Mouse (Mus musculus): ENCODE results near the gene Kmt2a.
A peak's percentile ranks its signal among the peaks of the same experiment; 100 is the strongest.

Kmt2a gene

GRCm38 (mm10) chr9:44880309-44881081 is 601 bp downstream of the Kmt2a start:
- DNase-seq (ENCODE audit: low read depth, low spot score) = no peak

- DNase-seq (ENCODE audit: low read depth, low spot score) = no peak
Observed at GRCm38 (mm10) chr9:44879694-44880271, 1.3 kb downstream of the Kmt2a start.

- DNase-seq (ENCODE audit: low read depth, low spot score) = no peak
Observed at GRCm38 (mm10) chr9:44878776-44879500, 2.2 kb downstream of the Kmt2a start.

- DNase-seq (ENCODE audit: low read depth, low spot score) = no peak
Observed at GRCm38 (mm10) chr9:44877686-44878085, 3.4 kb downstream of the Kmt2a start.

- no peak for DNase-seq (ENCODE audit: low read depth, low spot score)
Observed at GRCm38 (mm10) chr9:44875476-44875875, 5.6 kb downstream of the Kmt2a start.

GRCm38 (mm10) chr9:44874198-44874597 is 6.9 kb downstream of the Kmt2a start:
- no peak for DNase-seq (ENCODE audit: low read depth, low spot score)

- DNase-seq (ENCODE audit: low read depth, low spot score) = no peak
Observed at GRCm38 (mm10) chr9:44873665-44874064, 7.4 kb downstream of the Kmt2a start.

GRCm38 (mm10) chr9:44868336-44869094 is 12.6 kb downstream of the Kmt2a start:
- no peak for DNase-seq (ENCODE audit: low read depth, low spot score)

- DNase-seq (ENCODE audit: low read depth, low spot score) = no peak
Observed at GRCm38 (mm10) chr9:44867664-44868063, 13.4 kb downstream of the Kmt2a start.

- DNase-seq (ENCODE audit: low read depth, low spot score) = no peak
Observed at GRCm38 (mm10) chr9:44866501-44867240, 14.4 kb downstream of the Kmt2a start.

- no peak for DNase-seq (ENCODE audit: low read depth, low spot score)
Observed at GRCm38 (mm10) chr9:44861121-44861520, 20.0 kb downstream of the Kmt2a start.

GRCm38 (mm10) chr9:44858657-44859056 is 22.4 kb downstream of the Kmt2a start:
- no peak for DNase-seq (ENCODE audit: low read depth, low spot score)

GRCm38 (mm10) chr9:44857405-44857992 is 23.6 kb downstream of the Kmt2a start:
- DNase-seq (ENCODE audit: low read depth, low spot score) = no peak

GRCm38 (mm10) chr9:44855153-44855552 is 25.9 kb downstream of the Kmt2a start:
- DNase-seq (ENCODE audit: low read depth, low spot score) = no peak

GRCm38 (mm10) chr9:44847446-44847845 is 33.6 kb downstream of the Kmt2a start:
- DNase-seq (ENCODE audit: low read depth, low spot score) = no peak

GRCm38 (mm10) chr9:44841241-44841640 is 39.9 kb downstream of the Kmt2a start:
- peak; percentile 3 for DNase-seq (ENCODE audit: low read depth, low spot score)

- DNase-seq (ENCODE audit: low read depth, low spot score) = peak; percentile 78
Observed at GRCm38 (mm10) chr9:44836439-44836838, 44.7 kb downstream of the Kmt2a start.

- DNase-seq (ENCODE audit: low read depth, low spot score) = no peak
Observed at GRCm38 (mm10) chr9:44832356-44832755, 48.7 kb downstream of the Kmt2a start.

GRCm38 (mm10) chr9:44830506-44830905 is 50.6 kb downstream of the Kmt2a start:
- no peak for DNase-seq (ENCODE audit: low read depth, low spot score)

- DNase-seq (ENCODE audit: low read depth, low spot score) = no peak
Observed at GRCm38 (mm10) chr9:44828944-44829343, 52.2 kb downstream of the Kmt2a start.

- peak; percentile 11 for DNase-seq (ENCODE audit: low read depth, low spot score)
Observed at GRCm38 (mm10) chr9:44826660-44827059, 54.4 kb downstream of the Kmt2a start.
